Mouse (Mus musculus) lung, adult 2 months (tissue): ENCODE measurements around the gene Gpr182.

ENCODE experiments used
- CTCF ChIP-seq: fragments of 200-500 bp; IDR thresholded peaks from 2 replicates; pipeline ENCODE4 v1.5.1; 2011; ENCODE audit warnings: mild to moderate bottlenecking, low read length, control low read depth; ENCODE audit not compliant: insufficient read depth
- POLR2A ChIP-seq: fragments of 200-500 bp; IDR thresholded peaks from 2 replicates; pipeline ENCODE4 v1.6.1; 2011; ENCODE audit warnings: low read depth, mild to moderate bottlenecking, control low read depth, low read length, borderline replicate concordance; ENCODE audit errors: extremely low read depth

- no peak for TF ChIP-seq CTCF
- no peak for TF ChIP-seq POLR2A
Observed at GRCm38 (mm10) chr10:127698966-127699365, 52.6 kb downstream of the Gpr182 start.
